Mouse (Mus musculus): ENCODE results near the gene Rassf10. TPM values are rescaled to one million over a fixed set of nuclear protein-coding genes. Genes with fewer than 3 reads are reported as not detected.

The Rassf10 gene
- polyA plus RNA-seq, 2 experiments: 2.1 to 4.5 TPM

GRCm38 (mm10) chr7:112915571-112915970, 38.2 kb upstream of the Rassf10 start:
- Histone ChIP-seq H3K27me3 (ENCODE audit: control insufficient read depth, insufficient read depth, low read length) (no peaks in the 10 kb centered on the region), H3K27ac (replicated peaks; ENCODE audit: low read depth, low read length) (no peak overlapping the region), H3K4me1 (ENCODE audit: control insufficient read depth, insufficient read depth, low read length) (no peaks in the 10 kb centered on the region), H3K9ac (ENCODE audit: low read depth, low read length, severe bottlenecking) (no peak overlapping the region), H3K4me3 (replicated peaks; ENCODE audit: low read length) (no peak overlapping the region), H3K36me3 (ENCODE audit: control insufficient read depth, insufficient read depth, low read length) (no peaks in the 10 kb centered on the region), H3K4me2 (replicated peaks; ENCODE audit: low read depth, low read length, severe bottlenecking) (no peak overlapping the region), H3K9me3 (ENCODE audit: control insufficient read depth, low read length) (no peaks in the 10 kb centered on the region)
- WGBS: 92% methylated on average over 4 of the region's 4 CpGs
- TF ChIP-seq POLR2A (IDR thresholded peaks at IDR 0.05; ENCODE audit: borderline replicate concordance, extremely low read depth, insufficient read depth, insufficient read length): no peak
- ATAC-seq (ENCODE audit: low FRiP score, low read depth) (no peak), DNase-seq (ENCODE audit: low spot score) (no peak)

DNA sequence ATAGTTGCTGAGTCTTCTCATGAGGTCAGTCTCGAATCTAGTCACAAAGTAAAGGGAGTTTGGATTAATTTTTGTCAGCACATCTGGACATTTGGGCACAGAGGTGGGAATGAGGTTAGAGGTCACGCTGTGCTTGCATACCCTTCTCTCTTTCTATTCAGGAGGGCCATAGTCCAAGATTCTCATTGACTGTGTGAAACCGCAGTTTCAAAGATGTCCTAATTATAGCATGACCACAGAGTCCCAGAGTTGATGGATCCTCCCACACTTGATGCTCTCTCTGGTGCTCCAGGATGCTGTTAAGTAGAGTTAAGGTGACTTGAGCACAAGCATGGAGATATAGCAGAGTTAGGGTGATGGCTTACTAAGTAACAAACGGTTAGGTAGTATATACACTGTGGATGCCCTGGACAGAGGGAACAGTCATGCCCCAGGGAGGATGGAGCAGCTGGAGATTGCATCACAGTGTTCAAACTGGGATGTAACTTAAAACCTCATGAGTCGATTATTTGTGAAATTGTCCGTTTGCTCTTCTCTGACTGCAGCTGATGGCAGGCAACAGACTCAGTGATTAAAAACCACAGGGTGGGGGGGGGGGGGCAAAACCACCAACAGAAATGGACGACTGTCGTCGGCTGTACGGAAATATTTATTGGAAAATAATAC, 36.0 kb upstream of the Rassf10 start:
- Histone ChIP-seq H3K36me3 (ENCODE audit: control insufficient read depth, insufficient read depth, low read length) (no peaks in the 10 kb centered on the region), H3K4me1 (ENCODE audit: control insufficient read depth, insufficient read depth, low read length) (no peaks in the 10 kb centered on the region), H3K9ac (ENCODE audit: low read depth, low read length, severe bottlenecking) (no peak overlapping the region), H3K27me3 (ENCODE audit: control insufficient read depth, insufficient read depth, low read length) (no peaks in the 10 kb centered on the region), H3K27ac (replicated peaks; ENCODE audit: low read depth, low read length) (no peak overlapping the region), H3K9me3 (ENCODE audit: control insufficient read depth, low read length) (no peaks in the 10 kb centered on the region), H3K4me3 (replicated peaks; ENCODE audit: low read length) (no peak overlapping the region), H3K4me2 (replicated peaks; ENCODE audit: low read depth, low read length, severe bottlenecking) (no peak overlapping the region)
- no peak for TF ChIP-seq POLR2A (IDR thresholded peaks at IDR 0.05; ENCODE audit: borderline replicate concordance, extremely low read depth, insufficient read depth, insufficient read length)
- 57% methylated on average over 10 of the region's 10 CpGs for WGBS
- ATAC-seq (ENCODE audit: low FRiP score, low read depth) (no peak), DNase-seq (ENCODE audit: low spot score) (peak; percentile 12)

GRCm38 (mm10) chr7:112918279-112918991, 35.3 kb upstream of the Rassf10 start:
- no peak for TF ChIP-seq POLR2A (IDR thresholded peaks at IDR 0.05; ENCODE audit: borderline replicate concordance, extremely low read depth, insufficient read depth, insufficient read length)
- no peak overlapping the region for H3K4me3 ChIP-seq (replicated peaks; ENCODE audit: low read length)

DNA sequence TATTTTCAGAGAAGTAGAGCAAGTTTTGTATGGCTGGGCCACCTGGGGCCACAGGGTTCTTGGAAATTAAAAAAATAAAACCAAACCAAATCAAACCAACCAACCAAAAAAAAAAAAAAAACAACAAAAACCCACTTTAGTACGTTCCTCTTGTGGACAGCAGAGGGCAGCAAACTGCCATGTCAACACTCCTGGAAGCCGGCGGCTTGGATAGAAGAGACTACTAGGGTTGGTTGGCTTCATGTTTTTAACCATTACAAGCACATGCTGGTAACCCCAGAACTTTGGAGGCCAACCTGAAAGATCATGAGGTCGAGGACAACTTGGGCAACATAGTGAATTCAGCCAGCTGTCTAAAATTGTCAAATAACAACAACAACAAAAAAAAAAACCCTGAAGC, 33.9 kb upstream of the Rassf10 start:
- no peak for TF ChIP-seq POLR2A (IDR thresholded peaks at IDR 0.05; ENCODE audit: borderline replicate concordance, extremely low read depth, insufficient read depth, insufficient read length)
- WGBS: 2% methylated on average over 4 of the region's 4 CpGs
- Histone ChIP-seq H3K9me3 (ENCODE audit: control insufficient read depth, low read length) (no peaks in the 10 kb centered on the region), H3K27ac (replicated peaks; ENCODE audit: low read depth, low read length) (no peak overlapping the region), H3K9ac (ENCODE audit: low read depth, low read length, severe bottlenecking) (no peak overlapping the region), H3K4me3 (replicated peaks; ENCODE audit: low read length) (no peak overlapping the region), H3K27me3 (ENCODE audit: control insufficient read depth, insufficient read depth, low read length) (no peaks in the 10 kb centered on the region), H3K4me2 (replicated peaks; ENCODE audit: low read depth, low read length, severe bottlenecking) (no peak overlapping the region), H3K36me3 (ENCODE audit: control insufficient read depth, insufficient read depth, low read length) (no peaks in the 10 kb centered on the region), H3K4me1 (ENCODE audit: control insufficient read depth, insufficient read depth, low read length) (no peaks in the 10 kb centered on the region)
- no peak for ATAC-seq (ENCODE audit: low FRiP score, low read depth)
- DNase-seq (ENCODE audit: low spot score): peak; percentile 82

More at GRCm38 (mm10) chr7:112918279-112918991, 35.3 kb upstream of the Rassf10 start:
- Histone ChIP-seq H3K27ac (replicated peaks; ENCODE audit: low read depth, low read length) (no peak overlapping the region), H3K27me3 (ENCODE audit: control insufficient read depth, insufficient read depth, low read length) (no peaks in the 10 kb centered on the region), H3K9me3 (ENCODE audit: control insufficient read depth, low read length) (no peaks in the 10 kb centered on the region), H3K36me3 (ENCODE audit: control insufficient read depth, insufficient read depth, low read length) (no peaks in the 10 kb centered on the region), H3K4me1 (ENCODE audit: control insufficient read depth, insufficient read depth, low read length) (no peaks in the 10 kb centered on the region), H3K9ac (ENCODE audit: low read depth, low read length, severe bottlenecking) (no peak overlapping the region), H3K4me2 (replicated peaks; ENCODE audit: low read depth, low read length, severe bottlenecking) (no peak overlapping the region)
- peak; percentile 12; the same call in 1 of the 2 replicates for ATAC-seq (ENCODE audit: low FRiP score, low read depth)
- WGBS: 57% methylated on average over 22 of the region's 22 CpGs
- no peak for DNase-seq (ENCODE audit: low spot score)

DNA sequence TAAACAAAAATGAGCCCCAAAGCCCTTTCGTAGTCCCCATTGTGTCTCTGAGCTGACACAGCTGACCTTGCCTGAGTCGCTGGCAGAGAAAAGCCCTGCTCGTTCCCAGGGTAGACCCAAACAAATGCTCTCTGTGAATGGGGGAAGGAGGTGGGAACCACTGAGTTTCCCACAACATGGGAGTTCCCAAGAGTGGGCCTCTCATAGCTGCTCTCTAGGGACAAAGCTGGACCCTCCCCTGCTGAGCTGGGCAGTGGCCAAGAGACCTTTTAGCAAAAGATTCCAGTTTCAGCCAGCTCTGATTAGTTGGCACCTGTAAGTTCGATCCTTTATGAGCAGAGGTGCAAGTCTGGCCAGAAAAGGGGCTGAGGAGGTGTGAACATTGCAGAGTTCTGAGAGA, 31.0 kb upstream of the Rassf10 start:
- no peak for DNase-seq (ENCODE audit: low spot score)
- no peak for ATAC-seq (ENCODE audit: low FRiP score, low read depth)
- TF ChIP-seq POLR2A (IDR thresholded peaks at IDR 0.05; ENCODE audit: borderline replicate concordance, extremely low read depth, insufficient read depth, insufficient read length): no peak
- whole genome bisulfite sequencing: 69% methylated on average over 4 of the region's 4 CpGs
- Histone ChIP-seq H3K9ac (ENCODE audit: low read depth, low read length, severe bottlenecking) (no peak overlapping the region), H3K9me3 (ENCODE audit: control insufficient read depth, low read length) (no peaks in the 10 kb centered on the region), H3K4me2 (replicated peaks; ENCODE audit: low read depth, low read length, severe bottlenecking) (no peak overlapping the region), H3K36me3 (ENCODE audit: control insufficient read depth, insufficient read depth, low read length) (no peaks in the 10 kb centered on the region), H3K4me1 (ENCODE audit: control insufficient read depth, insufficient read depth, low read length) (no peaks in the 10 kb centered on the region), H3K27ac (replicated peaks; ENCODE audit: low read depth, low read length) (no peak overlapping the region), H3K4me3 (replicated peaks; ENCODE audit: low read length) (no peak overlapping the region), H3K27me3 (ENCODE audit: control insufficient read depth, insufficient read depth, low read length) (no peaks in the 10 kb centered on the region)

Data from limb, embryonic 14.5 days (tissue).